Mouse (Mus musculus): Measurements from ENCODE around the gene Chst4. TPM values are rescaled to one million over a fixed set of nuclear protein-coding genes. Genes with fewer than 3 reads are reported as not detected.
"Not testable (repeated sequence)": the region's sequence is repeated elsewhere in the genome, so short reads cannot be mapped to it uniquely, and the experiment has no call there.

The Chst4 gene
- polyA plus RNA-seq, 1 experiment from 2014 or later: not detected

DNA sequence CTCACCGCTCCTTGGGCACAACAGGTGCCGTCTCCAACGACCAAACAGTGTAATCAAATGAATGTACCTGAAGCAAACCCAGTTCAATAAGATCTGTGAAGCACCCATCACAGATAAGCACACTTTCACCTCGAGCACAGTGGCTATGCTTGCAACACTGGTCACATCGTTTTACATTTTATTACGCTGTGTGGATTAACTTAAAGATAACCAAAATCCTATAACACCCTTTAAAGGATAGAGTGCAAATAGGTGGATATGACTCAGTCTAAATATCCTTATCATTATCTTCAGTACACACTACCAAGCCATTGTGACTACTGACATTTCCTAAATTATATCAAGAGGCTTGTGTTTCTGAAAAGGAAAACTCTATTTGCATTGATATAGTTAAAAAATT is 11.7 kb upstream of the Chst4 start:
- Histone ChIP-seq H3K9me3 (replicated peaks) (no peaks in the 10 kb centered on the region), H3K4me2 (no peak overlapping the region), H3K4me1 (replicated peaks) (no peaks in the 10 kb centered on the region), H3K9ac (no peak overlapping the region), H3K4me3 (replicated peaks) (no peak overlapping the region), H3K27me3 (no peaks in the 10 kb centered on the region), H3K27ac (replicated peaks) (no peak overlapping the region), H3K36me3 (replicated peaks) (no peaks in the 10 kb centered on the region)
- WGBS (ENCODE audit: insufficient replicate concordance): 61% methylated on average over 6 of the region's 6 CpGs
- no peak for ATAC-seq (ENCODE audit: insufficient read depth)

DNA sequence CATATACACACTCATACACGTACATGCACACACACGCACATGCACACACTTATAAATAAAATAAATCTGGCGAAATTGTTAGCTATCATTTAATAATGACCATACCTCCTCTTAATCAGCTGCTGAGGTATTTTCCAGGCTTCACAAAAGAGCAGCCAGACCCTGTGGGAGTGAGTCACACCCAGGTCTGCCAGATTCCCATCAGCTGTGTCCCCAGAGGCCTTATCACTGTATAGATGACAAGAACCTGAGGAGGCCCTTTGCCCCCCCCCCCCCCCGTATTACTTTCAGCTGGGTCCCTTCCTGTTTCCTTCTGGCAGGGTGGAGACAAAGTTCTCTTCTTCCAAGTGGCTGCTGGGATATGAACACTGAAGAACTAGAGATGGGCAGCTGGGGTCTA is 969 bp upstream of the Chst4 start:
- Histone ChIP-seq H3K36me3 (replicated peaks) (no peaks in the 10 kb centered on the region), H3K27me3 (no peaks in the 10 kb centered on the region), H3K4me2 (no peak overlapping the region), H3K27ac (replicated peaks) (no peak overlapping the region), H3K4me3 (replicated peaks) (no peak overlapping the region), H3K9me3 (replicated peaks) (no peaks in the 10 kb centered on the region), H3K4me1 (replicated peaks) (no peaks in the 10 kb centered on the region), H3K9ac (no peak overlapping the region)
- ATAC-seq (ENCODE audit: insufficient read depth): no peak
- WGBS (ENCODE audit: insufficient replicate concordance): 52% methylated on average over 4 of the region's 4 CpGs

DNA sequence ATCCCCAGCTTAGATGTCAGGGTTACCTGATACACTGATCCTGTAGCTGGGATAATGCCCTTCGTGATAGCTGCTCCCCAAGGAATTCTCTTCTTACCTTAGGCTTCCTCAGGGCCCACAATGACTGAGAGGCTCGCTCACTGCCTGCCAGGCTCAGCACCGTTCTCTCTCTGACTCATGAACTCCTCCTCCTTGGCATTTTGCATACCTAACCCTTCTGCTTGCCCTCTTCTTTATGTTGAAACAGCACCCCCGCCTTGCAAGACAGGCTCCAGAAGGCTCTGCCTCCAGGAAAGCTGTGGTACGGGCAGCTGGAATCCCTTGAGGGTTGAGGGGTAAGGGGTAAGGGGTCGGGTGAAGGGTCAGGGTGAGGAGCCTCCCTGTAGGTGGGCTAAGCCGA is 324 bp downstream of the Chst4 start:
- no peaks in the 10 kb centered on the region for H3K9me3 ChIP-seq (replicated peaks)
- H3K4me2 ChIP-seq: no peak overlapping the region
- no peak for ATAC-seq (ENCODE audit: insufficient read depth)
- H3K9ac ChIP-seq: no peak overlapping the region
- H3K4me1 ChIP-seq (replicated peaks): no peaks in the 10 kb centered on the region
- no peak overlapping the region for H3K4me3 ChIP-seq (replicated peaks)
- H3K27ac ChIP-seq (replicated peaks): no peak overlapping the region
- H3K36me3 ChIP-seq (replicated peaks): no peaks in the 10 kb centered on the region
- no peaks in the 10 kb centered on the region for H3K27me3 ChIP-seq
- 33% methylated on average over 7 of the region's 7 CpGs for WGBS (ENCODE audit: insufficient replicate concordance)

DNA sequence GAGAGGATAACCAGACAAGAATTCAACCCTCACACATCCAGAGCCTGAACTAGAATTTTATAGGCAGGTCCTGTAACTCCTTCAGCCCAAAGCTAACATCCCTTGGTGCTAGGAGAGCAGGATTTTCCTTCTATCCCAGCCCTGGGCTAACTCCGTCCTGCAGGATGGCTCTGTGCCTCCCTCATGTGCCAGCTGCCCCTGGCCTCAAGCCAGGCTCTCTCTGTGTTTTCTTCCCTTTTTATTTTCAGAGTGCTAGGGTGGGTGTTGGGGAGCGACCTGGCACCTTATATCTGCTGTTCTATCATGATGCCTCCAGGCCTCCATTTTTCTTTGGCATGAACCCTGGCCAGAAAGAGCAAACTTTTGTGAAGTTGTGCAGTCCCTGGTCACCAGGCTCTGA is 3.4 kb downstream of the Chst4 start:
- no peak for ATAC-seq (ENCODE audit: insufficient read depth)
- H3K4me2 ChIP-seq: no peak overlapping the region
- 45% methylated on average over 2 of the region's 2 CpGs for WGBS (ENCODE audit: insufficient replicate concordance)
- H3K9me3 ChIP-seq (replicated peaks): no peaks in the 10 kb centered on the region
- no peak overlapping the region for H3K4me3 ChIP-seq (replicated peaks)
- H3K27ac ChIP-seq (replicated peaks): no peak overlapping the region
- no peaks in the 10 kb centered on the region for H3K4me1 ChIP-seq (replicated peaks)
- no peak overlapping the region for H3K9ac ChIP-seq
- no peaks in the 10 kb centered on the region for H3K27me3 ChIP-seq
- no peaks in the 10 kb centered on the region for H3K36me3 ChIP-seq (replicated peaks)

DNA sequence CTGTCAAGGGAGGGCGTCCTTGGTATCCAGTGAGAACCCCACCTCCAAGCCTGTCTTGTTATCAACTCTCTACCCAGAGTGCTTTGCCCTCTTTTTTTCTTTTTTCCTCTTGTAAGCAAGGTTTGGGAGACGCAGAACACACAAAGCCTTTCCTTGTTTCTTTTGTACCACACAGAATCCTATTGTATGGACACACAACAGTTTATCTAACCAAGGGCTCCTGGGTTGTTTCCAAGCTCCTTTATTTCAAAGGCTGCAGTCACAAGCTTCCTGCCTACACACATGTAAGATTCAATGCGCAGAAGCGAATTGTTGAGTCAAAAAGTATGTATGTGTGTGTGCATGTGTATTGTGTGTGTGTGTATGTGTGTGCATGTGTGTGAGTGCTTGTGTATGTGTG is 5.2 kb downstream of the Chst4 start:
- WGBS (ENCODE audit: insufficient replicate concordance): 57% methylated on average over 4 of the region's 4 CpGs
- H3K9me3 ChIP-seq (replicated peaks): no peaks in the 10 kb centered on the region
- H3K4me1 ChIP-seq (replicated peaks): no peaks in the 10 kb centered on the region
- no peak for ATAC-seq (ENCODE audit: insufficient read depth)
- H3K4me3 ChIP-seq (replicated peaks): no peak overlapping the region
- no peaks in the 10 kb centered on the region for H3K27me3 ChIP-seq
- no peaks in the 10 kb centered on the region for H3K36me3 ChIP-seq (replicated peaks)
- H3K9ac ChIP-seq: no peak overlapping the region
- H3K4me2 ChIP-seq: no peak overlapping the region
- H3K27ac ChIP-seq (replicated peaks): no peak overlapping the region

DNA sequence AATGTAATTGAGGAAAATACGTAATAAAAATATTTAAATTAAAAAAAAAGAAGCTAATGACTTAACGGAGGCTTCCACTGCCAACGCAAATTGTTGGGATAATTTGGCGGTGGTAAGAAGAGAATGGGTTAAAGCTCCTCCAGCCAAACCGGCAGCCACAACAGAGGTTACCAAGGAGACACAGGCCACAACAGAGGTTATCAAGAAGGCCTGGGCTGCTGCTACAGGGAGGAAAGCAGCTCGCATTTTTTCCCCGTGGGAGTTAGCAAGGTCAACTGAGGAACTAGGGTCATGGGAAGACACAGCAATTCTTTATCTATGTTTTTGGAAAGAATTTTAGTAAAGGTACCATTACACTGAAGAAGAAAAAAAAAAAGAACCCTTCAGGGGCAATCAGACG is 5.8 kb downstream of the Chst4 start:
- H3K36me3 ChIP-seq (replicated peaks); H3K4me2 ChIP-seq; H3K9me3 ChIP-seq (replicated peaks); H3K27me3 ChIP-seq; ATAC-seq (ENCODE audit: insufficient read depth); H3K4me1 ChIP-seq (replicated peaks); H3K27ac ChIP-seq (replicated peaks); H3K4me3 ChIP-seq (replicated peaks); H3K9ac ChIP-seq: not testable (repeated sequence)
- 36% methylated on average over 8 of the region's 8 CpGs for WGBS (ENCODE audit: insufficient replicate concordance)

DNA sequence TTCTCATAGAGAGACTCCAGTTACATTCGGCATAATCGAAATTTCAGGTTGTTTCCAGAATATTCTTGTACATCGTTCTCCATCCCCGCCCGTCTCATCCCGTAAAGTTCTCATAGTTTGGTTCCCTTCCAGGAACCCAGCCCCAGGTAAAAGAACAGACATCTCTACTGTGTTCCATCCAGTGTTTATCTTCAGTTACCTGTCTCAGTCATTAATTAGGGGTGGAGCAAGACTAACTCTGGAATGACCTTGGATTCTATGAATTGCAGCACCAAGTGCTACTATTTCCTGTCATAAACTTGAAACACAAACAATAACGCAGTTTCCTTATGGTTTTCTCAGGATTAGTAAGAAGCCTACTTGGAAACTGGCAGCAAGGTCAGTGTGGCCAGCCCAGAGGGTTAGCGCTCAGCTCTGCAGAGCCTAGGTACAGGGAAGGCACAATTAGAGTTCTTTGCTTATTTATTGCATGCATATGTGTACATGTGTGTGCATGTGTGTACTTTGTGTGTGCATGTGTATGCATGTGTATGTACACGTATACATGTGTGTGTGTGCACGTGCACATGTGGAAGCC is 16.7 kb downstream of the Chst4 start:
- no peaks in the 10 kb centered on the region for H3K9me3 ChIP-seq (replicated peaks)
- no peaks in the 10 kb centered on the region for H3K36me3 ChIP-seq (replicated peaks)
- H3K4me2 ChIP-seq: no peak overlapping the region
- 73% methylated on average over 10 of the region's 10 CpGs for WGBS (ENCODE audit: insufficient replicate concordance)
- no peaks in the 10 kb centered on the region for H3K27me3 ChIP-seq
- H3K9ac ChIP-seq: no peak overlapping the region
- ATAC-seq (ENCODE audit: insufficient read depth): no peak
- H3K4me1 ChIP-seq (replicated peaks): no peaks in the 10 kb centered on the region
- H3K27ac ChIP-seq (replicated peaks): no peak overlapping the region
- H3K4me3 ChIP-seq (replicated peaks): no peak overlapping the region

DNA sequence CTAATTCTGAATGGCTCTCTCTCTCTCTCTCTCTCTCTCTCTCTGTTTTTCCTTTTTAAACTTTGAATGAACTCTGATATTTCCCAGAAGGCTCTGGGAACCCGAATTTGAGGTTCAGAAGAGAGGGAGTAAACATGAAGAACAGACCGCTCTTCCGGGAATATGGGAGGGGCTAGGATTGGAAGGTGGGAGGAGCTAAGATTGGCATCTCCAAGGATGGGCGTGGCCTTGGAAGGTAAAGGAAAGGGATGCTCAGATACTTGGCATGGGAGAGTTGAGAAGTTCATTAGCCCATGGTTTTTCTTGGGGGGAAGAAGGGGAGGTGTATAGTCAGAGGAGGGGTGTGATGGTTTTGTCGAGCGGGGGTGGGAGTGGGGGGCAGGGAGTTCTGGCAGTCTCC is 17.5 kb downstream of the Chst4 start:
- 53% methylated on average over 6 of the region's 6 CpGs for WGBS (ENCODE audit: insufficient replicate concordance)
- H3K27ac ChIP-seq (replicated peaks): no peak overlapping the region

DNA sequence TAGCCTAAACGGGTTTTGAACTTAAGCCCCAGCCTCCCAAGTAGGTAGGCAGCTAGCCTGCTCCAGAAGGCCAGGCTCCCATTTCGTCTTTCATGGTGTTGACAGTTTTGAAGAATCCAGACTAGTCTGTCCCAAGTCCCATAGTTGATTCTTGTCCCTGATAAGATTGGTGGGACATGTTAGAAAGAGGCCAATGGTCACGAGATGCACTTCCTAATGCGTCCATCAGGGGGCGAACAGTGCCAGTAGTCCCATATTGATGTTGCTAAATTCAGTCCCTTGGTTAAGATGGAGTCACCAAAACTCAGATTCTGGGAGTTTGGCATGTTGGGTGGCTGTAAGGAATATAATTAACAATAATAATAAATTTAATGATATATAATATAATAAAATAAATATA is 28.7 kb downstream of the Chst4 start:
- ATAC-seq (ENCODE audit: insufficient read depth): no peak
- no peak overlapping the region for H3K9ac ChIP-seq
- no peak overlapping the region for H3K27ac ChIP-seq (replicated peaks)
- H3K27me3 ChIP-seq: no peaks in the 10 kb centered on the region
- H3K36me3 ChIP-seq (replicated peaks): no peaks in the 10 kb centered on the region
- no peak overlapping the region for H3K4me3 ChIP-seq (replicated peaks)
- no peak overlapping the region for H3K4me2 ChIP-seq
- H3K4me1 ChIP-seq (replicated peaks): no peaks in the 10 kb centered on the region
- 25% methylated on average over 5 of the region's 5 CpGs for WGBS (ENCODE audit: insufficient replicate concordance)
- no peaks in the 10 kb centered on the region for H3K9me3 ChIP-seq (replicated peaks)

More for the DNA sequence above, 17.5 kb downstream of the Chst4 start:
- no peaks in the 10 kb centered on the region for H3K9me3 ChIP-seq (replicated peaks)
- H3K36me3 ChIP-seq (replicated peaks): no peaks in the 10 kb centered on the region
- H3K4me3 ChIP-seq (replicated peaks): no peak overlapping the region
- H3K4me2 ChIP-seq: no peak overlapping the region
- no peaks in the 10 kb centered on the region for H3K27me3 ChIP-seq
- no peak overlapping the region for H3K9ac ChIP-seq
- no peaks in the 10 kb centered on the region for H3K4me1 ChIP-seq (replicated peaks)
- ATAC-seq (ENCODE audit: insufficient read depth): no peak

DNA sequence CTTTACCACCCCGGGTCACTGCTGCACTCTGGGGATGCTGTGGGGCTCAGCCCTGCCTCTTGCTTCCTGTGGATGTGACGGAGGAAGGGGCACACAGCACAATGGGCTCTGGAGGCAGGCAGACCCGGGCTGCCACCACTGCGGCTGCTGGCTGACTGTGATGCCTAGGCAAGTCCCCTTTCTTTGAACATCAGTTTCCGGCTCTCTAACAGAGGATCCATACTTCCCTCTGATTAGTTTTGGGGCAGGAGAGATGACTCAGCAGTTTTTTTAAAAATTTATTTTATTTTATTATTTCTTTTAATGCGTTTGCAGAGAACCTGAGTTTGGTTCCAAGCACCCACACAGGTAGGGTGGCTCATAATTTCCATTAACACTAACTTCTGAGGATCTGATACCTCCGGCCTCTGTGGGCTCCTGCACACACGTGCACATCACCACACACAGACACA is 30.5 kb downstream of the Chst4 start:
- Histone ChIP-seq H3K27me3 (no peaks in the 10 kb centered on the region), H3K4me3 (replicated peaks) (no peak overlapping the region), H3K36me3 (replicated peaks) (no peaks in the 10 kb centered on the region), H3K9ac (no peak overlapping the region), H3K27ac (replicated peaks) (no peak overlapping the region), H3K9me3 (replicated peaks) (no peaks in the 10 kb centered on the region), H3K4me2 (no peak overlapping the region), H3K4me1 (replicated peaks) (no peaks in the 10 kb centered on the region)
- no peak for ATAC-seq (ENCODE audit: insufficient read depth)
- 46% methylated on average over 8 of the region's 8 CpGs for WGBS (ENCODE audit: insufficient replicate concordance)

DNA sequence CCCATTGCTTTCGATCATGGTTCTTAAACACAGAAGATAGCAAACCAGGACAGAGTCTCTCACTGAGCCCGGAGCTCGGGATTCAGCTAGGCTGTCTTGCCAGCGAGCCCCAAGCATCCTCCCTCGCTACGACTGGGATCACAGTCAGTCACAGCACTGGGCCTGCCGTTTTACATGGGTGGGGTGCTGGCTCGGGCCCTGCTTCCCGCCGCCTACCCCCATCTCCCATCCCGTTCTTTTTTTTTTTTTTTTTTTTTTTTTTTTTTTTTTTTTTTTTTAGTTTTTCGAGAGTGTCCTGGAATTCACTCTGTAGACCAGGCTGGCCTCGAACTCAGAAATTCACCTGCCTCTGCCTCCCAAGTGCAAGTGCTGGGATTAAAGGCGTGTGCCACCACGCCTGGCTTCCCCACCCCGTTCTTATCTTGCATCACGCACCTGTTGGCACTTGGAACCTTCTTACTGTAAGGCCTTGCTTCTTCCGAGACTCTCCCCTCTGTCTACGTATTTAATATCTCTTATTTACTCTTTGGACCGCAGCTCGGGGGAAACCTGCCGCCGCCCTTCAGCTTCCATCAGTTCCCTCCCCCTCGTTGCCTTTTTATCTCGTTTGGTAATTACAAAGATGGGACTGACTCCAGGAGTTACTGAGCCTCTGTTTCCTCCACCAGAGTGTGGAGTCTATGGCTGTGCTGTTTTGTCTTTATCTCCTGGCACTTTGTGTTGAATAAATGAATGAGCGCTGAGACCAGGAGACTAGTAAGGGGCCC is 31.1 kb downstream of the Chst4 start:
- no peaks in the 10 kb centered on the region for H3K4me1 ChIP-seq (replicated peaks)
- no peak overlapping the region for H3K4me2 ChIP-seq
- no peaks in the 10 kb centered on the region for H3K27me3 ChIP-seq
- H3K4me3 ChIP-seq (replicated peaks): no peak overlapping the region
- H3K36me3 ChIP-seq (replicated peaks): no peaks in the 10 kb centered on the region
- H3K27ac ChIP-seq (replicated peaks): no peak overlapping the region
- no peak for ATAC-seq (ENCODE audit: insufficient read depth)
- H3K9ac ChIP-seq: no peak overlapping the region
- no peaks in the 10 kb centered on the region for H3K9me3 ChIP-seq (replicated peaks)
- 67% methylated on average over 26 of the region's 26 CpGs for WGBS (ENCODE audit: insufficient replicate concordance)
